Mouse (Mus musculus) spleen, adult 2 months (tissue): Measurements from ENCODE around the gene Hoxa13. TPM values are rescaled to one million over a fixed set of nuclear protein-coding genes. Genes with fewer than 3 reads are reported as not detected.

Source experiments
- DNase-seq, 2 experiments: peaks; one replicate each; pipeline versions ENCODE4 v3.0.0 to v3.0.0-alpha.2; 2012 to 2021; ENCODE audit warnings: low spot score in 2 of 2, low read depth in 1 of 2
- H3K27ac ChIP-seq: fragments of 200-500 bp; 2 replicates; pipeline ENCODE4 v1.5.1; 2012; ENCODE audit warnings: low read length, inconsistent platforms; ENCODE audit not compliant: insufficient read depth
- H3K27me3 ChIP-seq: fragments of 200-500 bp; 2 replicates; pipeline ENCODE4 v1.6.1; 2012; ENCODE audit warnings: mild to moderate bottlenecking, moderate library complexity, low read length, inconsistent platforms; ENCODE audit not compliant: control insufficient read depth, insufficient read depth
- H3K36me3 ChIP-seq: fragments of 200-500 bp; 2 replicates; pipeline ENCODE4 v1.6.1; 2012; ENCODE audit warnings: mild to moderate bottlenecking, low read length, inconsistent platforms; ENCODE audit not compliant: control insufficient read depth, insufficient read depth
- H3K4me1 ChIP-seq: fragments of 200-500 bp; 2 replicates; pipeline ENCODE4 v1.6.1; 2011; ENCODE audit warnings: inconsistent platforms; ENCODE audit not compliant: control insufficient read depth, insufficient read depth, insufficient read length
- H3K4me3 ChIP-seq: fragments of 200-500 bp; 2 replicates; pipeline ENCODE4 v1.5.1; 2011; ENCODE audit warnings: mild to moderate bottlenecking, inconsistent platforms; ENCODE audit not compliant: insufficient read depth, insufficient read length; ENCODE audit errors: extremely low read depth
- CTCF ChIP-seq: fragments of 200-500 bp; IDR thresholded peaks from 2 replicates; pipeline ENCODE4 v1.5.1; 2011; ENCODE audit warnings: mild to moderate bottlenecking, inconsistent platforms; ENCODE audit not compliant: insufficient read depth, insufficient read length, insufficient replicate concordance; ENCODE audit errors: extremely low read depth
- POLR2A ChIP-seq: fragments of 200-500 bp; IDR thresholded peaks from 2 replicates; pipeline ENCODE4 v1.6.1; 2011; ENCODE audit warnings: low read depth, low read length, inconsistent platforms
- WGBS: fragments of 180-500 bp; shearing (Covaris S2); methylation state at CpG from one replicate; pipeline ENCODE4 v1.1.7; 2018; 5-methylcytosine and 5-hydroxymethylcytosine counted together
- polyA plus RNA-seq: library from polyadenylated mRNA; depleted of rRNA; stranded (reverse); fragments of >200 nt; gene quantifications from 2 replicates; pipeline ENCODE4 v1.2.3, GENCODE M21; 2012

The Hoxa13 gene
- polyA plus RNA-seq, 1 experiment, result not detected

DNA sequence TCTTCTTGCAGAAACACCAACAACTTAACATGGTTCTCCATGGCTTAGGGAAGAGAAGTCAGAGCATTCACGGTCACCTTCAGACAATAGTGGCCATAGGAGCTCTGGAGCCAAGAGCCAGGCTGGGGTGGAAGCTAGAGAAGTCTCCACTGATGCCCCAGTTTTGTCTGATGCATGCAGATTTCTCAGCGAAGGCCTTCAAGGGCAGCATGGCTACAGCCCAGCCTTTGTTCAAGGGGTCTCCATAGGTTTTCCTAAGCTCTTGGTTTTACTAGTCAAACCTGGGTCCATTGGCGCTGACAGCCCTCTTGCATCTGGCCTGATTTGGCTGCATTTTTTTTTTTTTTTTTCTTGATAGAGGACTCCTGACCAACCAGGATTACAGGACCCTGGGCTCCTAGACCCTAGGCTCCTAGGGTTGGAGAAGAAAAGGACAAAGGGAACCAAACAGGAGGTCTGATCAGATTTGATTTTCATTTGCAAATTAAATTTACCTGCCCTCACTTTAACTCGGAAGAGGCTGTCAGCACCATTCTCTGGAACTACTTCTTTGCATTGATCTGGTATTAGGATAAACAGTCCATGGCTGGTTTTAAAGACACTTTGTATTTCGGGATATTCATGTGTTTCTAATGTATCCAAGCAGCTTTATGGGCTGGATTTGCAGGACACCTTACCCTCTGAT, 3.6 kb upstream of the Hoxa13 start:
- H3K27me3 ChIP-seq, result peaks cover 60% of the 10 kb centered on the region

DNA sequence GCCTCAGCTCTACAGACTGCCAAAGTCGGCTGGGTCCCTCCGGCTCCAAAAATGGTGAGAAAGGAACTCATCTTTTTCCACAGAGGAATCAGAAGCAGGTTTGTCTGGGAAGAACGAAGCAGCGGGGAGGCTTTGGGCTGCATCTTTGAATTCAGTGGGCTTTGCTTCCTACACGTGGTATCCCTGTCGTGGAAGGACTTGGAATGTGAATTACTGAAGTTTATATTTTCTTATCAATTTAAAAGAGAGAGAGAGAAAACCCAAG, 2.6 kb upstream of the Hoxa13 start:
- Histone ChIP-seq H3K4me1 (peaks cover 4% of the 10 kb centered on the region), H3K36me3 (no peaks in the 10 kb centered on the region), H3K27ac (no peak overlapping the region), H3K4me3 (no peak overlapping the region), H3K27me3 (peaks cover 57% of the 10 kb centered on the region)
- 5% methylated on average over 6 of the region's 6 CpGs for WGBS
- TF ChIP-seq POLR2A, result no peak
- TF ChIP-seq CTCF, result no peak
- no peak for DNase-seq

More for the DNA sequence above, 3.6 kb upstream of the Hoxa13 start:
- Histone ChIP-seq H3K4me1 (peaks cover 4% of the 10 kb centered on the region), H3K36me3 (no peaks in the 10 kb centered on the region), H3K27ac (no peak overlapping the region), H3K4me3 (no peak overlapping the region)
- no peak for DNase-seq
- TF ChIP-seq POLR2A (no peak), CTCF (no peak)
- 8% methylated on average over 5 of the region's 5 CpGs for WGBS

DNA sequence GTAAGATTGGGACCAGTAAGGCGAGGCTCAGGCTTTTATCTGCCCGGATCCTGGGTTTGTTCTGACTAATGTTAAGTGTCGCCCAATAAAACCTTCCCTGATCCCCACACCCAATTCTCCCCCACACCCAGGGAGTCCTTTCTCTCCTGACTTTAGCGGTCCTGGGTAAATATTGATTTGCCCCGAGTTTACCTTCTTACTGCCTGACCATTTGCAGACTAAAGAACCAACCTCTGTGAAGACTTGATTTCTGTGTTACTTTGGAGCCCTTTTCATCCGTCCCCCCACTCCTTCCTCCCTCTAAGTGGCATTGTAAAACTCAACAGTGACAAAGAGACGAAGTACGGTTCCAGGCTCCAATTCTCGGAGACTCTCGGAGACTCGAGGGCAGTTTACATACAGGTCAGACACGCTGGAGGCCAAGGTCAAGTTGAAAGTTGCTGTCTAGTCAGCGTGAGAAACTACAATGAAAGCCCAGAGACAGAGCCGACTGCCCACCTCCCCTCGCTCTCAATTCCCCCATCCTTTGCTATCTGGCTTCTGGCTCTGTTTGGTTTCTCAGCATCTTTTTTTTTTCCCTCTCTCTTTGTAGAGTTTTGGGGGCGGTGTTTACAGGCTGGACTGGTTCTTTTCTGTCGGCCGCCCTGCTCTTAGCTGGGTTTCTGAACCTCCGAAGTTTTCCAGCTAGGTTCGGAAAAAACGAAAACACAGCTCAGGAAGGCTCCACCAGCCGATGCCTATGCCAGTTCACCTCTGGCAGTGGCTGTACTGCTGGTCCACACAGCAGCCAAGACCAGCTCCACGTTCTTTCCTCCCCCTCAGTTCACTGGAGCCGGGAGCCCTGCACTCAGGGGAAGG, 2.0 kb upstream of the Hoxa13 start:
- no peak overlapping the region for H3K4me3 ChIP-seq
- no peaks in the 10 kb centered on the region for H3K36me3 ChIP-seq
- H3K27ac ChIP-seq, result no peak overlapping the region
- DNase-seq, result no peak
- 7% methylated on average over 24 of the region's 24 CpGs for WGBS
- peaks cover 4% of the 10 kb centered on the region for H3K4me1 ChIP-seq
- peaks cover 55% of the 10 kb centered on the region for H3K27me3 ChIP-seq
- no peak for TF ChIP-seq CTCF
- TF ChIP-seq POLR2A, result no peak

DNA sequence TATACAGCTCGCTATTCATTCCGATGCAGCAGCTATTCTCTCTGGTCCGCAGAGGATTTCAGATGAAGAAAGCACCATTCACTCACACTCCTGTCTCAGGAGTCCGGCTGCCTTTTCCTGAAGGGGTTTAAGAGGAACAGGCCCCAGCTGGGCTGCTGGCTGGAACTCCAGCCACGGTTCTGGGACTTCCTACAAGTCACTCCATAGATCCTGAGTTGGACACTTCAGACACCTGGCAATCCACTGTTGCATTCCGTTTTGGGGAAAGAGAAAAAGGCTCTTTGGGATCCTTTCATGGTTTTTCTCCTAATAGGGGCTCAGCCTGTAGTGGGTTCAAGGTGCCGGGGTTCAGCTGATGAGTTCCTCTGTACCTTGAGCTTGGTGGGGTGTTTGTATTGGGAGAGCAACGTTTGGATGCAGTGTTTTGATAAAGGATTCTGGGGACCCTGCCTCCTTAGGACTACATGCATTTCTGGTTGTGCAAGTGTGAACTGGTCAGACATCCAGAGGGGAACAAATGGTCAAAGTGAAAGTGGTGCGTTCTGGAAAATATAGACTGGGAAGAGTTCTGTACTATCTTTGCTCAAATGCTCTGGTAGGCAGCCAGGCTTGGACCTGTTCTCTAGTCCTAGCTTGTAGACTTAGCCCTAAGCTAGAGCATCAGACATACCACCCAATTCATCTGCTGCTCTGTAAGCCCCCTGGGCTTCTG, 1.2 kb upstream of the Hoxa13 start:
- Histone ChIP-seq H3K27me3 (peaks cover 55% of the 10 kb centered on the region), H3K36me3 (no peaks in the 10 kb centered on the region), H3K4me1 (peaks cover 4% of the 10 kb centered on the region), H3K4me3 (no peak overlapping the region), H3K27ac (no peak overlapping the region)
- no peak for DNase-seq
- 7% methylated on average over 9 of the region's 9 CpGs for WGBS
- TF ChIP-seq CTCF, result no peak
- no peak for TF ChIP-seq POLR2A

DNA sequence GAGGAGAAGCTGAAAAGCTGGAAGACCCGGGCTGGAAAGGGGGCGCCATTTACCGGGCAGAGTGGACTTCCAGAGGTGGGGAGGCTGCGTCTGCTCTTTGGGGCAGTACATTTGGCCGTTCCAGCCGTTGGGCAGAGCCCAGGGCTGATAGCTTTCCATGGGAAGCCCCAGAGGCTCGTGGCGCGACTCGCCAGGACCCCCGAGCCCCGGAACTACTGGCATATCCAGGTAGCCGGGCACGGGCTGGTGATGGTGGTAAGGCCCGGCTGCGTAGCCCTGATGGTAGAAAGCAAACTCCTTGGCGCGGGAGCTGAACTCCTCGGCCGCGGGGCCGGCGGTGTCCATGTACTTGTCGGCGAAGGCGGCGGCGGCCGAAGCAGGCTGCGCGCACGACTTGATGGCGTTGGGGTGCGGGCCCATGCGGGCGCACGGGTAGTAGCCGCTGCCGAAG, 844 bp downstream of the Hoxa13 start:
- peak overlapping the region; percentile 34; the same call in 1 of the 2 replicates for H3K4me3 ChIP-seq

DNA sequence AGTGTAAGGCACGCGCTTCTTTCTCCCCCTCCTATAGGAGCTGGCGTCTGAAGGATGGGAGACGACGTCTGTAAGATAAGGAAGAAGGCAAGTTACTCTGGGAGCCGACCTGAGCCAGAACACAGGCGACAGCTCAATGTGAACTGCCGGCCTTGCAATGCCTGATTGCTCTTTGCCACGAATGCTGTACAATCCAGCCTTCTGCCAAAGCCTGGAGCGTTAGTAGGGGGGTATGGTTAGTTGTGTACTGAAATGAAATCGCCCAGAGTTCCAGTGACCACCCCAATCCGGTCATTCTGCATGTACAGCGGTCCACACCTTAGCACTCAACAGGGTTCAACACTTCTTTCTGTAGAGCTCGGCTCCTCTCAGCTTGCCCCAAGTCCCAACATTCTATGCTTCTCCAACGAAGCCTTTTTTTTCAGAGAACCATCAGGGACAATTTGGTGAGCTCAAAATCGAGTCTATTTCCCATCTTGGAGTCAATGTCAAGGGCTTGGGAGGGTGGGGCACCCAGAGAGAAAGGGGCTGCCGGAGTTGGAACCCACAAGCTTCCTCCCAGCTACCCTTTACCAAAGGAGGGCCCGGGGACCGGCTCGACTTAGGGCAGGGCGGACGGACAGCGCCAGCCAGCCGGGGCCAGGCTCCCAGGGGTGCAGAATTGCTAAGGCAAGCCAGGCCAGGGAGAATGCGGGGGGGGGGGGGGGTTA, 1.4 kb downstream of the Hoxa13 start:
- Histone ChIP-seq H3K36me3 (no peaks in the 10 kb centered on the region), H3K4me1 (peaks cover 4% of the 10 kb centered on the region), H3K27me3 (peaks cover 41% of the 10 kb centered on the region), H3K4me3 (no peak overlapping the region), H3K27ac (no peak overlapping the region)
- DNase-seq, result no peak
- 3% methylated on average over 25 of the region's 25 CpGs for WGBS
- TF ChIP-seq POLR2A (no peak), CTCF (no peak)

More for the DNA sequence above, 844 bp downstream of the Hoxa13 start:
- peaks cover 4% of the 10 kb centered on the region for H3K4me1 ChIP-seq
- TF ChIP-seq CTCF (no peak), POLR2A (no peak)
- H3K27ac ChIP-seq, result no peak overlapping the region
- WGBS, result 3% methylated on average over 39 of the region's 39 CpGs
- no peak for DNase-seq
- H3K36me3 ChIP-seq, result no peaks in the 10 kb centered on the region
- H3K27me3 ChIP-seq, result peaks cover 42% of the 10 kb centered on the region
